Mouse (Mus musculus) bone marrow, adult 2 months (tissue): ENCODE measurements around the gene Aff3.

Experiments
- CTCF ChIP-seq: fragments of 200-500 bp; IDR thresholded peaks from 2 replicates; pipeline ENCODE4 v1.5.1; 2011; ENCODE audit warnings: low read length, control low read depth; ENCODE audit not compliant: control insufficient read depth, insufficient read depth
- POLR2A ChIP-seq: fragments of 200-500 bp; IDR thresholded peaks from 2 replicates; pipeline ENCODE4 v1.6.1; 2011; ENCODE audit warnings: low read depth, mild to moderate bottlenecking, control low read depth, low read length, borderline replicate concordance; ENCODE audit not compliant: control insufficient read depth

DNA sequence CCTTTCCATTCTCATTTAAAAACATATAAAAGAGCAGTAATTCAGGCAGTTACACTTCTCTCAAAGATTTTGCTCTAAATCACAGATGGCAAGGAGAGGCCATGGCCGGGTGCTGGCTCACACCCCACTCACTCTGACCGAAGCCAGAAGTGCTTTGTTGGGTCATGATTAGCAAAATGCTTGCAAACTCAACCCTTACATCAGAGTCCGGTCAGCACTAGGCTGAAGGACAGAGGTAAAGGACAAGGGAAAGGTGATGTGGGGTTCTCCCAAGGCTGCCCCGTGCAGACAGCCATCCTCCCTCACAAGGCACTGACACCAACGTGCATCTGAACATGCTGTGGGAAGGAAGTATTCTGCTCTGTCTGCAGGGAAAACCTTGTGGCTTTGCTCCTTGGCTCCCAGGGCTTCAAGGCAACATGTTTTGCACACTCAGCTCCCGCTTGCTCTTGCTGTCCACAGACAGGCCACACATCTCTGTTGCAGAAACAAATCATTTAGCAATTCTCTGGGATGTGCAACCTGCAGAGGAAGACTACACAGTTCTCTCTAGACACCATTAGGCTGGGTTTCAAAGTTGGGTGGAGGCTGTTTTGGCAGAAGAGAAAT, 296.6 kb downstream of the Aff3 start:
- no peak for TF ChIP-seq CTCF
- TF ChIP-seq POLR2A = no peak
